Mouse (Mus musculus) liver, postnatal 0 days (tissue): Measurements from ENCODE around the gene Nt5c1a. TPM values are rescaled to one million over a fixed set of nuclear protein-coding genes. Genes with fewer than 3 reads are reported as not detected.

Experiments used
- ATAC-seq: fragments of 200-750 bp; cut with Nextera tagmentation; 2 replicates; pipeline ENCODE4 v1.8.0; 2017; ENCODE audit warnings: mild to moderate bottlenecking, moderate library complexity
- DNase-seq: peaks from one replicate; pipeline ENCODE4 v3.0.0-alpha.2; 2016
- H3K27ac ChIP-seq: fragments of 300-500 bp; sonication (generic); 2 replicates; pipeline ENCODE4 v1.5.1; 2014; ENCODE audit warnings: antibody characterized with exemption, moderate library complexity, mild to moderate bottlenecking, low read depth
- H3K27me3 ChIP-seq: fragments of 300-500 bp; sonication (generic); 2 replicates; pipeline ENCODE4 v1.6.1; 2014; ENCODE audit warnings: low read length, control low read depth, mixed read lengths; ENCODE audit not compliant: insufficient read depth
- H3K36me3 ChIP-seq: fragments of 300-500 bp; sonication (generic); replicated peaks from 2 replicates; pipeline ENCODE4 v1.6.1; 2014; ENCODE audit warnings: mild to moderate bottlenecking, control low read depth, low read length, moderate library complexity, mixed read lengths; ENCODE audit not compliant: insufficient read depth
- H3K4me1 ChIP-seq: fragments of 300-500 bp; sonication (generic); 2 replicates; pipeline ENCODE4 v1.6.1; 2014; ENCODE audit warnings: antibody characterized with exemption, mild to moderate bottlenecking, control low read depth; ENCODE audit not compliant: insufficient read depth
- H3K4me2 ChIP-seq: fragments of 300-500 bp; sonication (generic); 2 replicates; pipeline ENCODE4 v1.6.1; 2014; ENCODE audit warnings: low read depth, mild to moderate bottlenecking, low read length, moderate library complexity, mixed read lengths
- H3K4me3 ChIP-seq: fragments of 300-500 bp; sonication (generic); 2 replicates; pipeline ENCODE4 v1.5.1; 2014; ENCODE audit warnings: low read depth, low read length
- H3K9ac ChIP-seq: fragments of 300-500 bp; sonication (generic); replicated peaks from 2 replicates; pipeline ENCODE4 v1.6.1; 2014; ENCODE audit warnings: mild to moderate bottlenecking, moderate library complexity
- H3K9me3 ChIP-seq: fragments of 300-500 bp; sonication (generic); 2 replicates; pipeline ENCODE4 v1.6.1; 2016; ENCODE audit warnings: mild to moderate bottlenecking, control low read depth, low read length, mixed read lengths
- CTCF ChIP-seq: sonication (generic); IDR thresholded peaks from 2 replicates; pipeline ENCODE4 v1.5.1; 2016; ENCODE audit warnings: antibody characterized with exemption, low read depth
- EP300 ChIP-seq: IDR thresholded peaks from 2 replicates; pipeline ENCODE4 v1.6.1; 2016; ENCODE audit warnings: antibody characterized with exemption, low read depth, mild to moderate bottlenecking
- WGBS: fragments of 180-500 bp; shearing (Covaris S2); extraction: QIAGEN DNeasy Blood & Tissue Kit; methylation state at CpG from one replicate; pipeline ENCODE4 v1.1.7; 2014; ENCODE audit not compliant: insufficient replicate concordance; 5-methylcytosine and 5-hydroxymethylcytosine counted together
- polyA plus RNA-seq: library from polyadenylated mRNA; unstranded; fragments of >200 nt; fragmentation: Nextera tagmentation; extraction: Ambion mirVana; gene quantifications from 2 replicates; pipeline ENCODE4 v1.2.1, GENCODE M21; 2015

Nt5c1a gene
- not detected in 2 replicates for polyA plus RNA-seq

DNA sequence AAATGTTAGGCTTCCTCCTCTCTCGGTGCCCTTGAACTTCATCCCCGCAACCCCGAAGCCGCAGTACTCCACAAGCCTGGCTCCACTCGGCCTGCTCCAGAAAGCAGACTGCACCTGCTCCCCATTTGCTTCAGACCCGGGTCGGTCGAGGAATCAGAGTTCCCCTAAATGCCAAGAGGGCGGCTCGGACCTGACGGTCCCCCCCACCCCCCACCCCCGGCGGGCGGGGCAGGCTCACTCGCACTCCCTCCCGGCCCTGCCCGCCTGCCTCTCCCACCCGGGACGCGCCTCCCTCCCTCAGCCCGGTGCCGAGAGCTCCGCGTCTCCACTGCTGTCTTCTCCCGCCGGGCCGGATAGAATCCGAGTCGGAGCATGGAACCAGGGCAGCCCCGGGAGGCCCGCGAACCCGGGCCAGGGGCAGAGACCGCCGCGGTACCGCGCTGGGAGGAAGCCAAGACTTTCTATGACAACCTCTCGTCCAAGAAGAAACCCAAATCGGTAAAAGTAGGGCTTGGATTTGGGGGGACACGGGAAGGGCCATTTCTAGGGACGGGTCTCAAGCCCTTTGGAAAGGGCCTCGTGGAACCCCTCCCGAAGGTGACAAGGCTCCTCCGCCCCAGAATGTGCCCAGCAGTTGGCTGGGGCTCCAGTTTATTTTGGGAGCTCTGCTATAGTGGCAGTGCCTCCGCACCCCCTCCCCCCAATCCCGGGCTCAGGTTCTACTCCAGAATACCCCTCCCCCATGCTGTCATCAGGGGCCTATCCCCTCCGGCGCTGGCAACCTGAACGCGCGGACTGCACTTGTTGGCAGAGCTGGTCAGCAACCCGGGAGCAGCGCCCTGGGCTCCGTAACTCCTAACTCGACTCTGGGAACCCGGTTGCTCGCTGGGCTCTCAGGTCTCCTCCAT is at the start of gene Nt5c1a:
Nt5c1a (plus strand) TSS at position 319 of the 908 bp plus-strand sequence.
- H3K4me2 ChIP-seq: peak within 1 kb of the TSS; percentile 60
- no peaks in the 10 kb centered on the region for H3K36me3 ChIP-seq
- ATAC-seq (no peak), DNase-seq (peak; percentile 24)
- H3K9me3 ChIP-seq: no peaks in the 10 kb centered on the region
- no peak for TF ChIP-seq CTCF
- TF ChIP-seq EP300: no peak
- H3K9ac ChIP-seq: no peak within 1 kb of the TSS
- peaks cover 4% of the 10 kb centered on the region for H3K4me1 ChIP-seq
- H3K27ac ChIP-seq: no peak within 1 kb of the TSS
- H3K4me3 ChIP-seq: peak within 1 kb of the TSS; percentile 31
- H3K27me3 ChIP-seq: peaks cover 41% of the 10 kb centered on the region
- 3% methylated on average over 50 of the region's 58 CpGs for WGBS

GRCm38 (mm10) chr4:123152003-123152402 is 49.3 kb upstream of the Nt5c1a start:
- H3K4me3 ChIP-seq: no peak overlapping the region
- no peaks in the 10 kb centered on the region for H3K4me1 ChIP-seq
- H3K36me3 ChIP-seq: no peaks in the 10 kb centered on the region
- DNase-seq (no peak), ATAC-seq (no peak)
- TF ChIP-seq EP300 (no peak), CTCF (no peak)
- WGBS: 63% methylated on average over 4 of the region's 4 CpGs
- no peak overlapping the region for H3K27ac ChIP-seq
- H3K9ac ChIP-seq: no peak overlapping the region
- no peaks in the 10 kb centered on the region for H3K9me3 ChIP-seq
- 0 out of 2 replicates have a peak, but pooled peaks cover 3% of the 10 kb centered on the region for H3K27me3 ChIP-seq
- H3K4me2 ChIP-seq: no peak overlapping the region

DNA sequence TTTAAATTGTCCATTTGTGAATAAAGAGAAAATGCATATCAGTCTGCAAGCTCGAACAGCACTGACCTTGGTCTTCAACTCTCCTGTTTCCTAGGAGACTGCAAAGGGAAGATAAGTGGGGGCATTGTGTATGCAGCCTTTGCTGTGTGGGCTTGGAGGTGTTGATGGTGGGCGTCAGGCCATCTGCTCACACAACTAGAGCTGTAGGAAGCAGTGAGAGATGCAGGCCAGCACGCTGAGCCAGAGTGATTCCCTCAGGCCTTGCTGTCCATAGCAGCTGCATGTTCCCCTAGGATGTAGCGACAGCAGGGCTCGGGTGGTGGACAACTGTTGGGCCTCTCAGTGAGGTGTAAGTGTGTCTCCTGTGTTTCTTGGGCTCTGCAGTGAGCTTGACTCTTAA is 48.3 kb upstream of the Nt5c1a start:
- Histone ChIP-seq H3K4me3 (no peak overlapping the region), H3K4me1 (no peaks in the 10 kb centered on the region), H3K9me3 (no peaks in the 10 kb centered on the region), H3K9ac (no peak overlapping the region), H3K27me3 (0 out of 2 replicates have a peak, but pooled peaks cover 3% of the 10 kb centered on the region), H3K4me2 (no peak overlapping the region), H3K36me3 (no peaks in the 10 kb centered on the region), H3K27ac (no peak overlapping the region)
- no peak for DNase-seq
- 46% methylated on average over 5 of the region's 5 CpGs for WGBS
- TF ChIP-seq EP300 (no peak), CTCF (no peak)
- ATAC-seq: no peak

DNA sequence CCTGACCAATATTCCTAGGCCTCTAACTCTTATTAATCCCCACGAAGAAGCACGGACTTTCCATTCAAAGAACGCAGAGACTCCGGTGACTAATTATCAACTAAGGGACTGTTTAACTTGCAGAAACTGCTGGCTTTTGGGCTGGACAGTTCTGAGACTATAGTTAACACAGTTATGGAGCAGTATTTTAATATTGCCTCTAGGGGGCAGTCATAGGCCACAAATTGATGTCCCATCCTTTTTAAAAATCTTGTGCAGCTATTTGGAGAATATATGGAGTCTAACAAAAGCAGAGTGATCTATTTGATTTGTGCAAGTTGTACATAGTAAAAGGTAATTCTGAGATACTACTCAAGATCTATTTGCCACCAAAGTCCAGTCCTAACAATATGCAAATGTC is 46.3 kb upstream of the Nt5c1a start:
- 17% methylated on average over 4 of the region's 4 CpGs for WGBS
- DNase-seq: no peak
- Histone ChIP-seq H3K9me3 (no peaks in the 10 kb centered on the region), H3K27me3 (0 out of 2 replicates have a peak, but pooled peaks cover 3% of the 10 kb centered on the region), H3K4me2 (no peak overlapping the region), H3K4me3 (no peak overlapping the region), H3K36me3 (no peaks in the 10 kb centered on the region), H3K27ac (no peak overlapping the region), H3K4me1 (no peaks in the 10 kb centered on the region), H3K9ac (no peak overlapping the region)
- no peak for ATAC-seq
- TF ChIP-seq EP300 (no peak), CTCF (peak; percentile 58)

DNA sequence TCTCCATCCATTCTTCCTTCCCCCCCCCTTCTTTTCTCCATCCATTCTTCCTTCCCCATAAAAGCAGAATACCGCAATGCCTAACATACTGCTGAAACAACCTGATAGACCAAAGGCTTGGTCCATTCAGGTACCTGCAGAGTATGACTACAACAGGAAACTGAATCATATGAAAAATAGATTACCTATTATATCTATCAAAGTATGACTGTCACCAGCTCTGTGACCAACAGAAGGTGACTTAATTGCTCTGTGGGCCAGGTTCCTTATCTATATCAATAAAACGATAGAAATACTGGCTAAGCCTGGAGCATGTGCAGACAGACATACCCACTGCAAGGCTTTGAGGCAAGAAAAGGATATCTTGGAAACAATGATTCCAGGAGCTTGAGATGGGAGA is 45.9 kb upstream of the Nt5c1a start:
- 0 out of 2 replicates have a peak, but pooled peaks cover 6% of the 10 kb centered on the region for H3K27me3 ChIP-seq
- H3K4me2 ChIP-seq: no peak overlapping the region
- H3K9ac ChIP-seq: no peak overlapping the region
- H3K36me3 ChIP-seq: no peaks in the 10 kb centered on the region
- H3K9me3 ChIP-seq: no peaks in the 10 kb centered on the region
- H3K4me1 ChIP-seq: no peaks in the 10 kb centered on the region
- H3K27ac ChIP-seq: no peak overlapping the region
- WGBS: 51% methylated on average over 2 of the region's 2 CpGs
- no peak for DNase-seq
- no peak overlapping the region for H3K4me3 ChIP-seq
- no peak for TF ChIP-seq EP300
- TF ChIP-seq CTCF: no peak
- ATAC-seq: no peak

DNA sequence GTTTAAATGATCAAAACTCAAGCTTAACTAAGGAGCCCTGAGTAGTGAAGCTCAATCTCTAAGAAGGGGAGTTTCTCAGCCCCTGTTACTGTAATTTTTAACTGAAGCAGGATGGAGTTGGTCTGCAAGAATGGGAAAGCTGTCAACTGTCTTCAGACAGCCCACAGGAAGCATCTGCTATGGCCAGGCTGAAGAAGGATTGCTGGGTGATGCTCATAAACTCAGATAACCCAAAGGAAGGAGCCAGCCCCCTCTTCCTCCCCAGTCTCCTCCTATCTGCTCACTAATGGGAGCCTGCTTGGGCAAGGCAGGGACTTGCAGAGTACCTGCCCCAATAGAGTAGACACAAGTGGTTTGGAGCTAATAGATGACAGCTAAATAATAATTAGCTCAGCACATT is 45.5 kb upstream of the Nt5c1a start:
- no peak for ATAC-seq

More for the DNA sequence above, 45.5 kb upstream of the Nt5c1a start:
- Histone ChIP-seq H3K4me2 (no peak overlapping the region), H3K4me3 (no peak overlapping the region), H3K9ac (no peak overlapping the region), H3K4me1 (no peaks in the 10 kb centered on the region), H3K9me3 (no peaks in the 10 kb centered on the region), H3K27me3 (0 out of 2 replicates have a peak, but pooled peaks cover 6% of the 10 kb centered on the region), H3K36me3 (no peaks in the 10 kb centered on the region), H3K27ac (no peak overlapping the region)
- no peak for TF ChIP-seq CTCF
- TF ChIP-seq EP300: no peak
- DNase-seq: no peak
